Mouse (Mus musculus): Measurements from ENCODE around the gene Stk10. TPM values are rescaled to one million over a fixed set of nuclear protein-coding genes. Genes with fewer than 3 reads are reported as not detected.

The Stk10 gene
- polyA plus RNA-seq, 1 experiment from 2014 or later: 3.2 TPM

GRCm38 (mm10) chr11:32638521-32639255 is 105.6 kb downstream of the Stk10 start:
- Histone ChIP-seq H3K27ac (ENCODE audit: low read length) (no peak overlapping the region), H3K27me3 (ENCODE audit: control insufficient read depth, insufficient read depth, low read depth, low read length) (no peaks in the 10 kb centered on the region), H3K9me3 (ENCODE audit: control insufficient read depth, low read length) (no peaks in the 10 kb centered on the region), H3K4me1 (replicated peaks; ENCODE audit: control insufficient read depth, insufficient read depth, low read length) (peaks cover 12% of the 10 kb centered on the region), H3K4me3 (ENCODE audit: low read length) (no peak overlapping the region), H3K36me3 (ENCODE audit: control insufficient read depth, insufficient read depth, low read length) (no peaks in the 10 kb centered on the region), H3K4me2 (ENCODE audit: low read depth, low read length) (no peak overlapping the region), H3K9ac (ENCODE audit: low read length) (no peak overlapping the region)
- ATAC-seq (ENCODE audit: low read depth): no peak
- 70% methylated on average over 8 of the region's 8 CpGs for WGBS

- Histone ChIP-seq H3K27ac (ENCODE audit: low read length) (no peak overlapping the region), H3K27me3 (ENCODE audit: control insufficient read depth, insufficient read depth, low read depth, low read length) (no peaks in the 10 kb centered on the region), H3K4me3 (ENCODE audit: low read length) (no peak overlapping the region), H3K36me3 (ENCODE audit: control insufficient read depth, insufficient read depth, low read length) (no peaks in the 10 kb centered on the region), H3K9me3 (ENCODE audit: control insufficient read depth, low read length) (no peaks in the 10 kb centered on the region), H3K4me1 (replicated peaks; ENCODE audit: control insufficient read depth, insufficient read depth, low read length) (peaks cover 18% of the 10 kb centered on the region), H3K9ac (ENCODE audit: low read length) (no peak overlapping the region), H3K4me2 (ENCODE audit: low read depth, low read length) (no peak overlapping the region)
- 83% methylated on average over 4 of the region's 4 CpGs for WGBS
- no peak for ATAC-seq (ENCODE audit: low read depth)
Measured at GRCm38 (mm10) chr11:32640617-32641016, 107.5 kb downstream of the Stk10 start.

GRCm38 (mm10) chr11:32642249-32642876 is 109.3 kb downstream of the Stk10 start, which contains the start of gene Fbxw11:
Gene Fbxw11, plus strand, starts transcription at chr11:32642724.
- peaks cover 18% of the 10 kb centered on the region for H3K4me1 ChIP-seq (replicated peaks; ENCODE audit: control insufficient read depth, insufficient read depth, low read length)
- H3K4me3 ChIP-seq (ENCODE audit: low read length): peak within 1 kb of the TSS; percentile 81
- peak within 1 kb of the TSS; percentile 82 for H3K9ac ChIP-seq (ENCODE audit: low read length)
- no peaks in the 10 kb centered on the region for H3K9me3 ChIP-seq (ENCODE audit: control insufficient read depth, low read length)
- no peaks in the 10 kb centered on the region for H3K27me3 ChIP-seq (ENCODE audit: control insufficient read depth, insufficient read depth, low read depth, low read length)
- no peaks in the 10 kb centered on the region for H3K36me3 ChIP-seq (ENCODE audit: control insufficient read depth, insufficient read depth, low read length)
- H3K4me2 ChIP-seq (ENCODE audit: low read depth, low read length): peak within 1 kb of the TSS; percentile 87
- peak within 1 kb of the TSS; percentile 99 for H3K27ac ChIP-seq (ENCODE audit: low read length)
- WGBS: under 1% methylated on average over 63 of the region's 64 CpGs
- ATAC-seq (ENCODE audit: low read depth): peak; percentile 96

DNA sequence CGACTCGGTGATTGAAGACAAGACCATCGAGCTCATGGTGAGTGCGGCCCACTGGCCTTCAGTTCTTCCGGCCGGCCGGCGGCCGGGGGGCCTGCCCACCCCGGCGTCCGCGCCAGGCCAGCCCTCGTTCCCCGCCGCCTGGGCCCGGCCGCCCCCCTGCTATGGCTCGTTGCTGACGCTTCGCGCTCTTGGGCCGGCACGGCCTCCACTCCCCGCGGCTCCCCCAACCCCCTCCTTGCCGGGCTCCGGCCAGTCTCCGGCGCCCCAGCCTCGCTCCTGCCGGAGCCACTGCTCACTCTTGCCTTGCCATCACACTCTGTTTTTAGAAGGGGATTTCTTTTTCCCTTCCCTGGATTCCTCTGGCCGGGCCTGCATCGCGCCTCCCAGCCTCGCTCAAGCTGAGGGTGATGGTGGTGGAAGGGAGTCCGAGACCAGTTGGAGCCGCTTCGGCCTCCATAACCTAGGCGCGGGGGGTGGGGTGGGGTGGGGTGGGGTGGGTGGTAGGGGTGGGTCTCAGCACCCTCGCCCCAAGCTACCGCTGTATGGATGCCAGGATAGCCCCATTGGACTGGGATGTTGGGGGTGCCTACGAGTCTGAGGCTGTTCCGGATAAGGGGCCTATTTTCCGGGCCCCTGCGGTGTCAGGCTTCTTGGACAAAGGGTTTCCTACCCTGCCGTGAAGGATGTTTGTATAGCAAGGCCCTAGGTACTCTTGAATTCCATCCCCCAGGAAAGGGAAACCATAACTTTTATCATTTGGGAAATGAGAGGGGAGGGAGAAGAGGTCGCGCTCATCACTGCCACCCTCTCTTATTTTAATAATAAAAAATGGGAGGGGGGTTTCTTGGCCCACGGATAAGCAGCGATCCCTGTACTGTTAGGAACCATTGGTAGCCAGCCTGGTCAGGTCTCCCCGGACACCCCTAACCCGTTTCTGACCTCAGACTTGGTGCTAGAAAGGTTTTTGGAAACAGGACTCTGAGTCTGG is 110.1 kb downstream of the Stk10 start:
- peaks cover 18% of the 10 kb centered on the region for H3K4me1 ChIP-seq (replicated peaks; ENCODE audit: control insufficient read depth, insufficient read depth, low read length)
- WGBS: under 1% methylated on average over 51 of the region's 54 CpGs
- no peaks in the 10 kb centered on the region for H3K36me3 ChIP-seq (ENCODE audit: control insufficient read depth, insufficient read depth, low read length)
- ATAC-seq (ENCODE audit: low read depth): peak; percentile 72
- H3K9me3 ChIP-seq (ENCODE audit: control insufficient read depth, low read length): no peaks in the 10 kb centered on the region
- peak overlapping the region; percentile 82 for H3K9ac ChIP-seq (ENCODE audit: low read length)
- H3K4me3 ChIP-seq (ENCODE audit: low read length): peak overlapping the region; percentile 81
- H3K27ac ChIP-seq (ENCODE audit: low read length): peak overlapping the region; percentile 99
- no peaks in the 10 kb centered on the region for H3K27me3 ChIP-seq (ENCODE audit: control insufficient read depth, insufficient read depth, low read depth, low read length)
- peak overlapping the region; percentile 87 for H3K4me2 ChIP-seq (ENCODE audit: low read depth, low read length)

DNA sequence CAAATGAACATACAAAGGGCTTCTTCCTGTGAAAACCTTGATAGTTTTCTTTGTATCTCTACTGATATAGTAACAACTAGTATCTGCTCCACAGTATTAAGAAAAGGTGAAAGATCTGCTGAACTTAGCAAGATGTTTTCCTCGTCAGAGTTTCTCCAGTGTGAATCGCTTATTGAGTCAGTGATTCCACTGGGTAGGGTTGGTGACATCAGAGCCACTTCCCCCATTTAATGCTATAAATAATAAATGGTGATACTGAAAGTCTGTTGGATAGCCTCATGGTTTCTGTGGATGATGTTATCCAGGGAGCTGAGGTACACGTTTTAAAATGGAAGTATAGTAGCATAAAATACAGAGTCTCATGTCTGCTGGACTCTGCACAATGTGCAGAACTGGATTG is 110.9 kb downstream of the Stk10 start:
- Histone ChIP-seq H3K36me3 (ENCODE audit: control insufficient read depth, insufficient read depth, low read length) (no peaks in the 10 kb centered on the region), H3K9ac (ENCODE audit: low read length) (peak overlapping the region; percentile 82), H3K27me3 (ENCODE audit: control insufficient read depth, insufficient read depth, low read depth, low read length) (no peaks in the 10 kb centered on the region), H3K9me3 (ENCODE audit: control insufficient read depth, low read length) (no peaks in the 10 kb centered on the region), H3K27ac (ENCODE audit: low read length) (peak overlapping the region; percentile 99; the same call in 1 of the 2 replicates), H3K4me2 (ENCODE audit: low read depth, low read length) (peak overlapping the region; percentile 87), H3K4me1 (replicated peaks; ENCODE audit: control insufficient read depth, insufficient read depth, low read length) (peaks cover 18% of the 10 kb centered on the region), H3K4me3 (ENCODE audit: low read length) (peak overlapping the region; percentile 81)
- WGBS: 22% methylated on average over 3 of the region's 3 CpGs
- ATAC-seq (ENCODE audit: low read depth): no peak

- peaks cover 19% of the 10 kb centered on the region; the same call in 1 of the 2 replicates for H3K4me1 ChIP-seq (replicated peaks; ENCODE audit: control insufficient read depth, insufficient read depth, low read length)
- no peaks in the 10 kb centered on the region for H3K9me3 ChIP-seq (ENCODE audit: control insufficient read depth, low read length)
- no peak for ATAC-seq (ENCODE audit: low read depth)
- H3K36me3 ChIP-seq (ENCODE audit: control insufficient read depth, insufficient read depth, low read length): no peaks in the 10 kb centered on the region
- no peak overlapping the region for H3K9ac ChIP-seq (ENCODE audit: low read length)
- H3K4me2 ChIP-seq (ENCODE audit: low read depth, low read length): no peak overlapping the region
- 66% methylated on average over 2 of the region's 2 CpGs for WGBS
- no peak overlapping the region for H3K4me3 ChIP-seq (ENCODE audit: low read length)
- H3K27me3 ChIP-seq (ENCODE audit: control insufficient read depth, insufficient read depth, low read depth, low read length): no peaks in the 10 kb centered on the region
- H3K27ac ChIP-seq (ENCODE audit: low read length): no peak overlapping the region
Measured at GRCm38 (mm10) chr11:32647265-32647664, 114.2 kb downstream of the Stk10 start.

DNA sequence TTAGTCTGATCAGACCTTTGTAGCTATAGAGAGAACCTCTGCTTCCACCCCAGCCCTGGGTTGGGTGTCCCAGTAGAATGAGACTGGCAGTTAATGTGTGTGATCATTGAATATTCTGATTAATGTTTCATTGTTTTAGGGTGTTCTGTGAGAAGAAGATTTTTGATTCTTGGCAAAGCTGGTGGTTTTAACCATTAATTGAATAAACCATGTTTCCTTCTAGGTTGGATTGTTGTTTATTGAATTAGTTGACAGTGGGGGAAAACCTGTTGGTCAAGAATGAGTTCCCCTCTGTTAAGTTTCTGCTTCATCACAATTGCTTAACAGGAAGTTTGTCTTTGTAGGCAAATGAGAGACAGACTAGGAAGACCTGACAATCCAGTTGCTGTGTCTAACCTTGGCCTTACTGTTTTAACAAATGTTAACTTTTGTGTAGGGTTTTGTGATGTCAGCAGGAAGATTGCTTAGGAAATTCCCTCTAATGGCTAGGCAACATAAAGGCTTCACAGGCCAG is 117.2 kb downstream of the Stk10 start:
- Histone ChIP-seq H3K27ac (ENCODE audit: low read length) (no peak overlapping the region), H3K27me3 (ENCODE audit: control insufficient read depth, insufficient read depth, low read depth, low read length) (no peaks in the 10 kb centered on the region), H3K4me2 (ENCODE audit: low read depth, low read length) (no peak overlapping the region), H3K36me3 (ENCODE audit: control insufficient read depth, insufficient read depth, low read length) (no peaks in the 10 kb centered on the region), H3K4me1 (replicated peaks; ENCODE audit: control insufficient read depth, insufficient read depth, low read length) (peaks cover 12% of the 10 kb centered on the region; the same call in 1 of the 2 replicates), H3K9ac (ENCODE audit: low read length) (no peak overlapping the region), H3K4me3 (ENCODE audit: low read length) (no peak overlapping the region), H3K9me3 (ENCODE audit: control insufficient read depth, low read length) (no peaks in the 10 kb centered on the region)
- ATAC-seq (ENCODE audit: low read depth): no peak

DNA sequence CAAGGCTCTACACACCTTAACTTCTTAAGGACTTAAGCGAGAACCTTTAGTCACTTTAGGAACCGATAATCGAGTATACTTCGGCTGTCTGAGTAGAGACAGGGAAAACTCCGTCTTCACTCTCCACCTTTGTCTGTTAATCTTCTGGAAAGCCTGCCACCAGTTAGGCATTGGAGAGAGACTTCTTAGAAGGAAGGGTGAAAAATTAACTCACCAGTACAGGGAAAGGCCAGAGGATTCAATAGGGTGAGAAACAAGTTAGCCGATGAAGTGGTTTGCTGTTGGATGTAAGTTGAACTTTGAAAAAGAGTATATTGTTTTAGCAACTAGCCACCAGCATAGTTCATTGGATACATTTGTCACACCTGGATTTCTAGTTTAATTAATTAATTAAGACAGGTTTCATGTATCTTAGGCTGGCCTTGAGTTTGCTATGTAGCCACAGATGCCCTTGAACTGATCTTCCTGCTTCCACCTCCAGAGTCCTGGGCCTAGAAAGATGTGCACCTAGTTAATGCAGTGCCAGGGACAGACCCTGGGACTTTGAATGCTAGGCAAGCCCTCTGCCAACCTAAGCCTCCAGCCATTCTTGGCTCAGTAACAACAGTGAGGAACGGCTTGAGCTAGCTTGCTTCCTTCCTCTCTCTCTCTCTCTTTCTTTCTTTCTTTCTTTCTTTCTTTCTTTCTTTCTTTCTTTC is 117.9 kb downstream of the Stk10 start:
- Histone ChIP-seq H3K36me3 (ENCODE audit: control insufficient read depth, insufficient read depth, low read length) (no peaks in the 10 kb centered on the region), H3K9me3 (ENCODE audit: control insufficient read depth, low read length) (no peaks in the 10 kb centered on the region), H3K27me3 (ENCODE audit: control insufficient read depth, insufficient read depth, low read depth, low read length) (no peaks in the 10 kb centered on the region), H3K9ac (ENCODE audit: low read length) (no peak overlapping the region), H3K4me3 (ENCODE audit: low read length) (no peak overlapping the region), H3K4me2 (ENCODE audit: low read depth, low read length) (no peak overlapping the region), H3K4me1 (replicated peaks; ENCODE audit: control insufficient read depth, insufficient read depth, low read length) (peaks cover 12% of the 10 kb centered on the region; the same call in 1 of the 2 replicates), H3K27ac (ENCODE audit: low read length) (no peak overlapping the region)
- 68% methylated on average over 7 of the region's 7 CpGs for WGBS
- ATAC-seq (ENCODE audit: low read depth): no peak

Data from lung, embryonic 16.5 days (tissue).